Mouse (Mus musculus): ENCODE measurements around the gene Tlr5.

Tlr5 gene

GRCm38 (mm10) chr1:182953667-182954066 lies 921 bp upstream of the Tlr5 start:
- no peak for DNase-seq (ENCODE audit: low read depth, low spot score)

GRCm38 (mm10) chr1:182955047-182955620 lies 546 bp downstream of the Tlr5 start:
- DNase-seq (ENCODE audit: low read depth, low spot score), result peak; percentile 21

DNA sequence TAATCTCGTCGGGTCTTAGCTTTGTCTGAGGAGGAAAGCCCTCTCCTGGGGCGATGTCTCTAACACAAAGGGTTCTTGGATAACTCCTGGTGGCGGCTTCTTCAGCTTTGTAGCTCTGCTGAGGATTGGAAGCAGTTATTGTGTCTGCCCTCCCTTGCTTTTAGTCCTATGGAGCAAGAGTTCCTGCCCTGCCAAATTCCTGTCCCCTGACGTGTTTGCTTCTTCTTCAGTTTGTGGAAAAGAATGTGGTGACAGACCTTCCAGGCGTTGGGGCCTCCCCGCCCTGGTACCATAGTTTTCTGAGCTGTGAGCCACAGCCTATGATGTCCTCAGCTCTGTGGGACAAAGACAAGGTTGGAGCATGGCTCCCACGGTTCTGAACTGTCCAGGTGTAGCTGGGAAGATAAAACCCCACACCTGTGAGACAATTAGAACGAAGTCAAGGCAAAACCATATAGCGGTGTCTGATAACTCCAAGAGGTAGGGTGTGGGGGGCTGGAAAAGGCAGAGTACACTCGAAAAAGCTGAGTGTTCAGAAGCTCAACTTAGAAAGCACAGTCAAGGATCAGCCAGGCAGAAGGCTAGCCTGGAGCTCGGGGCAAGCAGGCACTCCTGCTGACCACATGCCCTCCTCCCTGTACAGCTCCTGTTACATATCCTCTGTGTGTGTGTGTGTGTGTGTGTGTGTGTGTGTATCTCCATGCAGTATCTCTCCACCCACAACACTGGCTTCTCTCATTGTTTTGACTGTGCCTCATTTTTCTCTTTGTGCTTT lies 1.8 kb downstream of the Tlr5 start:
- no peak for DNase-seq (ENCODE audit: low read depth, low spot score)

DNA sequence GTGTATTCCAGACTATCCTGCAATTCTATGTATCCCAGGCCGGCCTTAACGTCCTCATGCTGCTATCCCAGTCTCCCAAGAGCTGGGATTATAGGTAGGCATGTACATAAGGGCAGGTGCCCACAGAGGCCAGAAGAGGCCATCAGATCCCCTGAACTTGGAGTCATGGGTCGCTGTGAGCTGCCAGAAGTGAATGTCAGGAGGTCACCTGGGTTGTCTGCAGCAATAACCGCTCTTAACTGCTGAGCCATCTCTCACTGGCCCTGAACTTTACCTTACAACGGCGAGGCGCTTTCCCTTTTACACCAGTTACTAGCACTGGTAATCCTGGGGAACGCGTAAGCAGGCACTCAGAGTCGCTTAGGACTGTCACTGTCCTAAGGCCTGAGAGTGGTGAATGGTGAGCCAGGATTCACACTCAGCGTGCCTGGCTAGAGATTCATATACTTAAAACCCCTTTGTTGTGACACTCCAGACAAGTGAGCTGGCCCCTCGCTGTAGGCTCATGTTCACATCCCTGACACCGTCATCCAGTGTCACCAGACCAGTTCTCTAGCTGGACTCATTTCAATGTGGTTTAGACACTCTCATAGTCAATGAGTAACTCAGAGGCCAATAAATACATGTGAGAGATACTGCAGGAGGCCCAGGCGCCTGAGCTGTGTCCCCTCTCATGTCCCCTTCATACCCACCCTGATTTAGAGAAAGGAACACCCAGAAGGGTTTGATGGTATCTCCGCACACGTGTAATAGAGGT lies 2.6 kb downstream of the Tlr5 start:
- DNase-seq (ENCODE audit: low read depth, low spot score), result no peak

- DNase-seq (ENCODE audit: low read depth, low spot score), result no peak
Measured at GRCm38 (mm10) chr1:182957826-182958544, 3.4 kb downstream of the Tlr5 start.

GRCm38 (mm10) chr1:182958824-182959223 lies 4.2 kb downstream of the Tlr5 start:
- DNase-seq (ENCODE audit: low read depth, low spot score), result no peak

GRCm38 (mm10) chr1:182959251-182959691 lies 4.7 kb downstream of the Tlr5 start:
- DNase-seq (ENCODE audit: low read depth, low spot score), result peak; percentile 21

GRCm38 (mm10) chr1:182959811-182960455 lies 5.3 kb downstream of the Tlr5 start:
- peak; percentile 94 for DNase-seq (ENCODE audit: low read depth, low spot score)

DNA sequence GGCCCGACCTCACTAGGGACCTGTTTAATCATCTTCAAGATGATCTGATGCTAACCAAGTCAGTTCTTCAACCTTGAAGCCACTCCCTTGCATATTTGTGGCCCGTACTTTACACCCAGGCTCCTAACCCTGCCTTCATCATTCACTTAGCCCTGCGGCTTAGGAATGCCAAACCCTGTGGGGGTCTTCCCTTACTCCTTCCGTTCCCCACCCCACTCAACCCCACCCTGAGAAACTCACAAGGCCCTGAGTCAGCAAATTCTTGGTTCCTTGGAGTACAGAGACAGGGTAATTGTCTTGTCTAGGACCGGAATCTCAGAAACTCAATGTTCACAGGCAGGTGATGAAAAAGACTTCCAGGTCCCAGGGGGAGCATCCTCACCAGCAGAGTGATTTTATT lies 6.5 kb downstream of the Tlr5 start:
- DNase-seq (ENCODE audit: low read depth, low spot score), result no peak

DNA sequence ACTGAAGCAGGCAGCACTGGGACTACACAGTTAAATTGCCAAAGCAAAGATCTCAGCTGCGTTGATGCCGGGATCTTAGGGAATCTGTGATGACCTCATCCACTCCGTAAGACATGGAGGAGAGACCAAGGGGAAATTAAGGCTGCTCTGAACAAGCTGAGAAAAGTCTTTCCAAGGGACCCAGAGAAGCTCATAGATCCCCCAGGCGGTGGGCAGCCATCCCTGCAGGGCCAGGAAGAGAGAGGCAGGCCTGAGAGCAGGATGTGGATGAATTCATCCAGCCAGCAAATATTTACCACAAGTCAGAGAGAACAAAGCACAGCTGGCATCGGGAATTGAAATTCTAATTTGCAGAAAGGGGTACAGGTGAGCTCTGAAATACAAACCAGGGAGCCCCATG lies 8.7 kb downstream of the Tlr5 start:
- DNase-seq (ENCODE audit: low read depth, low spot score), result no peak

- no peak for DNase-seq (ENCODE audit: low read depth, low spot score)
Measured at GRCm38 (mm10) chr1:182964855-182965466, 10.4 kb downstream of the Tlr5 start.

DNA sequence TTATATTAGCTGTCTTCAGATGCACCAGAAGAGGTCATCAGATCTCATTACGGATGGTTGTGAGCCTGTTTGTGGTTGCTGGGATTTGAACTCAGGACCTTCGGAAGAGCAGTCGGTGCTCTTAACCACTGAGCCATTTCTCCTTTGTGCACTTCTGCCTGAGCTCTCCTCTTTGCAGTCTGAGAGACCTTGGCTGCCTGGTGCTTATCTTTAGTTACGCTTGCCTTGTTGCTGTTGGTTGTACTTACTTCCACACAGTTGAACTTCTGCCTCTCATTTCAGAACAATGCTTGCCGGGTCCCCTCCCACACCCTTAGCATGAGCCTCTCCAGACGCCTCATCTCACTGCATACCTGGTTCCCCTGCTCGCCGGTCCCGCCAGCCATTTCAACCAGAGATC lies 14.1 kb downstream of the Tlr5 start:
- DNase-seq (ENCODE audit: low read depth, low spot score), result no peak

- no peak for DNase-seq (ENCODE audit: low read depth, low spot score)
Measured at GRCm38 (mm10) chr1:182972240-182972639, 17.7 kb downstream of the Tlr5 start.

GRCm38 (mm10) chr1:182974826-182975225 lies 20.2 kb downstream of the Tlr5 start:
- no peak for DNase-seq (ENCODE audit: low read depth, low spot score)

- no peak for DNase-seq (ENCODE audit: low read depth, low spot score)
Measured at GRCm38 (mm10) chr1:182980702-182981101, 26.1 kb downstream of the Tlr5 start.

- peak; percentile 96 for DNase-seq (ENCODE audit: low read depth, low spot score)
Measured at GRCm38 (mm10) chr1:182982995-182983394, 28.4 kb downstream of the Tlr5 start.

- DNase-seq (ENCODE audit: low read depth, low spot score), result peak; percentile 24
Measured at GRCm38 (mm10) chr1:182983496-182984127, 29.0 kb downstream of the Tlr5 start.

DNA sequence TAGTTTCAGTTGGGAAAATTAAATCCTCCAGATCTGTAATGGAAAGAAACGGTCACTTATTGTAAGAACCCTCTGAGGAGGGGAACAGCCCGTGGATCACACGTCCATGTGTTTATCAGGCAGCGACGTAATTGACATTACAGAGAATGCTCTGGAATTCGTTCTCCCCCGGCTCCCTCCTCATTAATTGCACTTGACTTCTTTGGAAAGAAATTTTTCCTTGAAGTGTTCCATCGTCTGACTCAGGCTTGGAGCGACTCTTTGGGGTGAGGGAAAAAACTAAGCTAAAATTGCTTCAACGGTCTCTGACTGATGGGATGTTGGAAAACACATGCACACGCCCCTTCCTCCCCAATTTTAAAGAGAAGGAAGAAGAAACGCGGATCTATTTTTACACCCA lies 31.7 kb downstream of the Tlr5 start:
- no peak for DNase-seq (ENCODE audit: low read depth, low spot score)

- no peak for DNase-seq (ENCODE audit: low read depth, low spot score)
Measured at GRCm38 (mm10) chr1:182986750-182987149, 32.2 kb downstream of the Tlr5 start.

DNA sequence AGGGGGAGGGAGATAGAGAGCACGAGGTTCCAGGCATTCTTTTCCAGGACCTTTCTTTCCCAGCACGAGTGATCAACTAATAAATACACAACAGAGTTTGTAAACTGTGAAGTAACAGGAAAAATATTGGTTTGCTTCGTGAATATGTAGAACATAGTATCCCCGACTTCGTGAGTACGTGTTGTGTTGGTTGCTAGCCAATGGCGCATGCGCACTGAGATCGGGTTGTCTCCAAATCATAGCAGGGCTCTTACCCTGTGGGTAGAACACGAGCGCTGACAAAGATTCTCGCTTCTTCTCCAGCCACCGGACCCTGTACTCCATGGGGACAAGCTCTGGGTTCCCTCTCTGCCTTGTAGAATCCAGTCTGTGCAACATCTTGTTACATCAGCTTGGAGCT lies 33.2 kb downstream of the Tlr5 start:
- DNase-seq (ENCODE audit: low read depth, low spot score), result no peak

- DNase-seq (ENCODE audit: low read depth, low spot score), result no peak
Measured at GRCm38 (mm10) chr1:182988646-182989045, 34.1 kb downstream of the Tlr5 start.
